Mouse (Mus musculus): ENCODE results near the gene Phf5a.

GRCm38 (mm10) chr15:81847161-81847560 lies 24.6 kb downstream of the Phf5a start:
- TF ChIP-seq CHD2 (IDR thresholded peaks at IDR 0.05; ENCODE audit: low read depth, low read length) (no peak), ZNF384 (IDR thresholded peaks at IDR 0.05; ENCODE audit: low read depth, low read length) (no peak), HCFC1 (IDR thresholded peaks at IDR 0.05; ENCODE audit: borderline replicate concordance, insufficient read depth, low read length) (no peak), MAFK (IDR thresholded peaks at IDR 0.05; ENCODE audit: insufficient read depth, low read depth, low read length) (no peak)
